Mouse (Mus musculus) B cell, adult 62 days (primary cell): ENCODE results near the gene Prdx3. TPM values are rescaled to one million over a fixed set of nuclear protein-coding genes. Genes with fewer than 3 reads are reported as not detected.

Source experiments
- total RNA-seq: library from RNA; stranded (reverse); gene quantifications from 4 replicates; pipeline ENCODE4 v1.2.4, GENCODE M21; 2023

Gene Prdx3
- 47.7 to 51.3 TPM (median 49.9 TPM) in 4 replicates for total RNA-seq

DNA sequence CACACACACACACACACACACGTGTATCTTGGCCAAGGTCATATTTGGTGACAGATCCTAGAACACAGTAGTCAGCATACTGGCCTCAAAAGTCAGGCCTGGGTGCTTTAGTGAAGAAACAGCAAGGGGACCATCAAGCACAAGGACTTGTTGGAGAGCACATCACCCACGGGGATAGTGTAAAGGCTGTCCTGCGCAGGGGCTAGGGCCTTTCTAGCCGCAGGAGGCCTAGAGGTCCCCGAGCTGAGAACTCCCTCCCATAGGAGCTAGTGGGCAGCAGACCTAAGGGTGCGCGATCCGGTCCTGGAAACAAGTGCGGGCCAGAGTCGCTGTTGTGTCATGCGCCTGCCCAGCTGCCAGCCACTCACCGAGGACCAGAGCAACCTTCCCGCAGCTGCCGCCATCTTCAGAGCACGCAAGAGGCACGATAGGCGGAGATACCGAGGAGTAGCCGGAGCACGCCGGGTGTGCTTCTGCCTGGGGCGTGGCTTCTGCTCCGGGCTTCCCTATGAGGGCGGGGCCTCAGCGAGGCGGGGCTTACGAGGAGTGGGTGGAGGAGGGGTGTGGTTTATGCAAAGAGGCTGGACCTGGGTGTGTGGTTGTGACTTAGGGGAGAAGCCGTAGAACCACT is at the start of gene Prdx3:
Prdx3 (minus strand) TSS at position 493 of the 631 bp plus-strand sequence.

DNA sequence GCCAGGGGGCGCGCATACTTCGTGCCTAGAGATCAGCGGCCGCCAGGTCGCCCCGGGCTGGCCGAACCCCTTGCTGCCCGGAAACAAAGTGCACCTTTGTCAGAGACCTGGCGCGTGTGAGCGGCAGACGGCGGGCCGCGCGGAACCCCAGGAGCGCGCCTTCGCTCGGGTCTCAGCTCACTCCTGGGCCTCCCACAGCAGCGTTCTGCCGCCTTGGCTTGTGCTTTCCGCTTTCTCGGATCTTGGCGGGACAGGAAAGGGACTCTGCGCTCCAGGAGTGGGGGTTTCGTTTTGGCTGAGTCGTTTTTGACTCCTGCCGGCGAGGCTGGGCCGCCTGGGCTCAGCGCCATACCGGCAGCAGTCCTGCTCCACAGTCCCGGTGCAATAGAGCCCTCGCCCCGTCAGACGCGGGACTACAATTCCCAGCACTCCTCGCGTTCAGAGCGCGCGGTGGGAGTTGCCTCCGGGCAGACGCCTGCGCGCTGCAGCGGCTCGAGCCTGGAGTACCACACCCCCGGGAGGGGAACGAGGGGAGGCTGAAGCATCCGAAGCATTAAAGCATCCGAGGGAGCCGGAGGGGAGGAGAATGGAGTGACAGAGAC is 15.5 kb upstream of the Prdx3 start, which contains the start of gene Grk5:
Grk5 (plus strand) TSS at position 36 of the 602 bp plus-strand sequence.

GRCm38 (mm10) chr19:60860868-60861700 is 13.3 kb downstream of the Prdx3 start, which contains the start of gene Sfxn4:
Sfxn4 (minus strand) TSS chr19:60861479.

Other genes with a start within 250 kb of the Prdx3 start
- gene Nanos1, start 118.6 kb downstream of the Prdx3 start, total RNA-seq, result 2.3 to 3.5 TPM (median 3.0 TPM) in 4 replicates
- 244 to 256 TPM (median 251 TPM) in 4 replicates for gene Eif3a, start 83.9 kb downstream of the Prdx3 start, total RNA-seq
- gene Fam45a, start 63.0 kb downstream of the Prdx3 start, total RNA-seq, result 20.8 to 27.2 TPM (median 24.8 TPM) in 4 replicates
- gene Sfxn4, start 13.1 kb downstream of the Prdx3 start, total RNA-seq, result 4.0 to 5.4 TPM (median 4.7 TPM) in 4 replicates
- gene Grk5, start 15.2 kb upstream of the Prdx3 start, total RNA-seq, result 5.7 to 8.3 TPM (median 7.5 TPM) in 4 replicates